Mouse (Mus musculus) forebrain, embryonic 11.5 days (tissue): Measurements from ENCODE around the gene Vipr2. TPM values are rescaled to one million over a fixed set of nuclear protein-coding genes. Genes with fewer than 3 reads are reported as not detected.

Experiments
- ATAC-seq: fragments of 200-750 bp; cut with Nextera tagmentation; replicated peaks from 2 replicates; pipeline ENCODE4 v1.8.0; 2017; ENCODE audit warnings: moderate TSS enrichment; ENCODE audit not compliant: low FRiP score
- DNase-seq: peaks from one replicate; pipeline ENCODE4 v3.0.0-alpha.2; 2017; ENCODE audit warnings: low spot score
- H3K27ac ChIP-seq: fragments of 300-500 bp; sonication (generic); 2 replicates; pipeline ENCODE4 v1.5.1; 2014; ENCODE audit warnings: low read depth, low read length
- H3K27me3 ChIP-seq: fragments of 300-500 bp; sonication (generic); 2 replicates; pipeline ENCODE4 v1.6.1; 2014; ENCODE audit warnings: mild to moderate bottlenecking, low read length, mixed read lengths; ENCODE audit not compliant: control insufficient read depth, insufficient read depth
- H3K36me3 ChIP-seq: fragments of 300-500 bp; sonication (generic); 2 replicates; pipeline ENCODE4 v1.6.1; 2014; ENCODE audit warnings: mild to moderate bottlenecking, low read length, moderate library complexity, mixed read lengths; ENCODE audit not compliant: control insufficient read depth, insufficient read depth
- H3K4me1 ChIP-seq: fragments of 300-500 bp; sonication (generic); replicated peaks from 2 replicates; pipeline ENCODE4 v1.6.1; 2014; ENCODE audit warnings: low read length, mixed read lengths; ENCODE audit not compliant: control insufficient read depth, insufficient read depth
- H3K4me2 ChIP-seq: fragments of 300-500 bp; sonication (generic); 2 replicates; pipeline ENCODE4 v1.6.1; 2014; ENCODE audit warnings: low read depth, mild to moderate bottlenecking, low read length, moderate library complexity, mixed read lengths; ENCODE audit not compliant: severe bottlenecking
- H3K4me3 ChIP-seq: fragments of 300-500 bp; sonication (generic); 2 replicates; pipeline ENCODE4 v1.5.1; 2014; ENCODE audit warnings: low read depth, low read length
- H3K9ac ChIP-seq: fragments of 300-500 bp; sonication (generic); 2 replicates; pipeline ENCODE4 v1.6.1; 2014; ENCODE audit warnings: low read length
- H3K9me3 ChIP-seq: fragments of 300-500 bp; sonication (generic); 2 replicates; pipeline ENCODE4 v1.6.1; 2016; ENCODE audit warnings: low read length, mixed read lengths; ENCODE audit not compliant: control insufficient read depth
- WGBS: fragments of 180-500 bp; shearing (Covaris S2); extraction: QIAGEN DNeasy Blood & Tissue Kit; methylation state at CpG from one replicate; pipeline ENCODE4 v1.1.7; 2014; 5-methylcytosine and 5-hydroxymethylcytosine counted together
- polyA plus RNA-seq: library from polyadenylated mRNA; unstranded; fragments of >200 nt; fragmentation: Nextera tagmentation; extraction: Ambion mirVana; gene quantifications from 2 replicates; pipeline ENCODE4 v1.2.1, GENCODE M21; 2014

The Vipr2 gene
- polyA plus RNA-seq, 1 experiment from 2014 or later, result 4.1 TPM

GRCm38 (mm10) chr12:116086951-116087600 lies 9.6 kb downstream of the Vipr2 start:
- Histone ChIP-seq H3K36me3 (no peaks in the 10 kb centered on the region), H3K27ac (no peak overlapping the region), H3K9me3 (no peaks in the 10 kb centered on the region), H3K4me2 (no peak overlapping the region), H3K9ac (no peak overlapping the region), H3K4me1 (no peaks in the 10 kb centered on the region), H3K4me3 (no peak overlapping the region), H3K27me3 (no peaks in the 10 kb centered on the region)
- 90% methylated on average over 5 of the region's 5 CpGs for WGBS
- ATAC-seq (no peak), DNase-seq (no peak)

DNA sequence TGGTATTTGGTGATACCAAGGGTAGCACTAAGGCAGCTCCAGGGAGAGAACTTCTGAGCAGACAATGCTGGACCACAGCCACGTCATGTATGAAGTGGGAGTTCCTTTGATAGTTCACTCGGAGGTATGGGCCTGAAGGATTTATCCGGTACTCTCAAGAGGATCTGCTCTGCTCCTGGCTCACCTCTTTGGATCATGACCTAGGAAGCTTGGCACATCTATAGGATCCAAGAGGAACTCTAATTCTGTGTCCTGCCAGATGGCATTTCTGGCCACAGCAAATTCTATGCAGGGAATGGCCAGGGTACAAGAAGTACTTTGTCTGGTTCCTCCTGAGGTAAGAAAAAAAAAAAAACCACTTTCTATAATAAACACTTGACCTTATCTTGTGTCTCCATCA lies 12.3 kb downstream of the Vipr2 start:
- H3K36me3 ChIP-seq, result no peaks in the 10 kb centered on the region
- no peak overlapping the region for H3K4me2 ChIP-seq
- no peak overlapping the region for H3K9ac ChIP-seq
- no peaks in the 10 kb centered on the region for H3K4me1 ChIP-seq
- DNase-seq, result no peak
- no peaks in the 10 kb centered on the region for H3K27me3 ChIP-seq
- H3K9me3 ChIP-seq, result no peaks in the 10 kb centered on the region
- no peak overlapping the region for H3K4me3 ChIP-seq
- ATAC-seq, result no peak
- H3K27ac ChIP-seq, result no peak overlapping the region
- 95% methylated on average over 3 of the region's 3 CpGs for WGBS

DNA sequence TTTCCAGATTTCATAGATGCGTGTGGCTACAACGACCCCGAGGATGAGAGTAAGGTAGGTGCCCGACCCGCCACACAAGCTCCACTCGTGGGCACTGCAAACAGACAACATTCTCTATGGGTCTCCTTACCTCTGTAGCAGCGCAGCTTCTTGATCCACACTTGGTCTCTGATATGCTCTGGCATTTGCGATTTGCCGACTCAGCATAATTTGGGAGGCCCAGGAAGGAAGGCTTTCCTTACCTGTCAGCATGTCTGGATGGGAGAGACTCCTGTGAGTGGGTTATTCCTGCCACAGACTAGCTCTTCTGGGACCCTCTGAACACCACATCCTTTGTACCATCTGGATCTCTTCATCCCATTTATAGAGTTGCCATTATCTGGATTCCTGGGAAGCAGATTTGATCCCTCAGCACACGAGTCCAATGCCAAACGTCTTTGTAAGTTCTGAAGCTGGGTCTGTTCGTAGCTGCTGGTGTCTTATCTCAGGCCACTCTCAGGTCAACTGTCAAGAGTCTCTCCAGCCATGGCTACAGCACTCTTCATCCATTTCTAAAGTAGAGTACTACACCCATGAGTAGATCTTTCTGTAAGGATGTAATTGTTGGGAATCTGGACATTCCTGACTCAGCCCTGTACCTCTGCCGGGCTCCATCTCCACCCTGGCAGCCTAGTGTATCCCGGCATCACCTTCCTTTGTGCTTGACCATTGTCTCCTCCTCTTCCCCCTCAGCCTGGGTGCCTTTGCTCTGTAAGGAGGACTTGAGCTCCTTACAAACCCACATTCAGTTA lies 17.4 kb downstream of the Vipr2 start:
- Histone ChIP-seq H3K4me3 (no peak overlapping the region), H3K4me2 (no peak overlapping the region), H3K4me1 (no peaks in the 10 kb centered on the region), H3K36me3 (no peaks in the 10 kb centered on the region), H3K9me3 (no peaks in the 10 kb centered on the region), H3K27me3 (no peaks in the 10 kb centered on the region), H3K27ac (no peak overlapping the region), H3K9ac (no peak overlapping the region)
- DNase-seq, result no peak
- no peak for ATAC-seq
- WGBS, result 90% methylated on average over 14 of the region's 14 CpGs

DNA sequence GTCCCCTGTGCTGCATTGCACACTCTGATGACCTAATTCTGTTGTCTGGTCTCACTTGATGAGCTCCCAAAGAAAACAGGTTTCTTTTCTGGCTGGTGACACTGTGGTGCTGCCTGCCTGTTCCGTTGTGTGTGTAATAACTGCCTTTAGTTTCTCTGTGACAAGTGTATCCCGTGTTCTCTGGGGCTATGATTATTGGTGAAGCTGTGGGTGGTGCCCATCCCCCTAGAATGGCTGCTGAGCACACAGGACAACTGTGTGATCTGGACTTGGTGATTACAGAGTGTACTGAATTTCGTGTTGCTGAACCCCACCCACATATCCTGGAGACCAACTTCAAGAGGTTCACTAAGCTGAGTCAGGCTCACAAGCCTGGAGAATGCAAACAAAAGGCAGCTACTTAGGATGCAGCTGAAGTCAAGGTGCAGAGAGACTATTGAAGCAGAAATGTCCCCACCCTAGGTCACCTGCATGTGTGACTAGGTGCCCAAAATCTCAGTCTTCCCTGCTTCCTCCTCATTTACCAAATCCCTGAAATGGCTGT lies 18.9 kb downstream of the Vipr2 start:
- no peaks in the 10 kb centered on the region for H3K36me3 ChIP-seq
- H3K27ac ChIP-seq, result no peak overlapping the region
- H3K27me3 ChIP-seq, result no peaks in the 10 kb centered on the region
- ATAC-seq, result no peak
- DNase-seq, result no peak
- H3K9me3 ChIP-seq, result no peaks in the 10 kb centered on the region
- 72% methylated on average over 3 of the region's 3 CpGs for WGBS
- H3K4me1 ChIP-seq, result no peaks in the 10 kb centered on the region
- no peak overlapping the region for H3K9ac ChIP-seq
- no peak overlapping the region for H3K4me2 ChIP-seq
- H3K4me3 ChIP-seq, result no peak overlapping the region

GRCm38 (mm10) chr12:116097166-116097565 lies 19.6 kb downstream of the Vipr2 start:
- Histone ChIP-seq H3K27ac (no peak overlapping the region), H3K4me1 (no peaks in the 10 kb centered on the region), H3K36me3 (no peaks in the 10 kb centered on the region), H3K4me2 (no peak overlapping the region), H3K9me3 (no peaks in the 10 kb centered on the region), H3K4me3 (no peak overlapping the region), H3K9ac (no peak overlapping the region), H3K27me3 (no peaks in the 10 kb centered on the region)
- 93% methylated on average over 8 of the region's 8 CpGs for WGBS
- DNase-seq (no peak), ATAC-seq (no peak)

DNA sequence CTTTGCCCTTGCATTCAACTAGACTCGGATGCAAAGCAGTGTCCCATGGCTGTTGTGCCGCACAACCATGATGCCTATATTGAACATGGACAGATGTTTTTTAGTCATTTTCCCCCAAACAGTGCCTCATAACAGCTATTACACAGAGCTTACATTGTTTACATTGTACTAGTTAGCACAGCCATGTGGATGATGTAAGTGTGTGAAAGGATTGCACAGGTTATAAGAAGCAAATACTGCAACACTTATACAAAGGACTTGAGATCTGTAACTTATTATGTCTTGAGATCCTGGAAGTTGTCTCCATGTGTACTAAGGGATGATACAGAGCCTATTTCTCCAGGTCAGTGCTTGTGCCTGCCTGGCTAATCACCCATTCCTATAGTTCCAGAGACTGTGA lies 24.4 kb downstream of the Vipr2 start:
- H3K9ac ChIP-seq, result no peak overlapping the region
- H3K4me2 ChIP-seq, result no peak overlapping the region
- ATAC-seq (no peak), DNase-seq (no peak)
- H3K9me3 ChIP-seq, result no peaks in the 10 kb centered on the region
- H3K36me3 ChIP-seq, result no peaks in the 10 kb centered on the region
- no peak overlapping the region for H3K4me3 ChIP-seq
- WGBS, result 87% methylated on average over 2 of the region's 2 CpGs
- H3K4me1 ChIP-seq, result no peaks in the 10 kb centered on the region
- H3K27me3 ChIP-seq, result no peaks in the 10 kb centered on the region
- no peak overlapping the region for H3K27ac ChIP-seq

- no peak for ATAC-seq
- 78% methylated on average over 9 of the region's 9 CpGs for WGBS
- no peaks in the 10 kb centered on the region for H3K27me3 ChIP-seq
- H3K4me3 ChIP-seq, result no peak overlapping the region
- DNase-seq, result no peak
- H3K4me1 ChIP-seq, result no peaks in the 10 kb centered on the region
- no peak overlapping the region for H3K9ac ChIP-seq
- no peak overlapping the region for H3K27ac ChIP-seq
- H3K4me2 ChIP-seq, result no peak overlapping the region
- H3K9me3 ChIP-seq, result no peaks in the 10 kb centered on the region
- H3K36me3 ChIP-seq, result no peaks in the 10 kb centered on the region
Observed at GRCm38 (mm10) chr12:116109451-116110353, 32.2 kb downstream of the Vipr2 start.

GRCm38 (mm10) chr12:116111007-116111694 lies 33.6 kb downstream of the Vipr2 start:
- ATAC-seq (no peak), DNase-seq (no peak)
- WGBS, result 84% methylated on average over 7 of the region's 7 CpGs
- Histone ChIP-seq H3K36me3 (no peaks in the 10 kb centered on the region), H3K9me3 (no peaks in the 10 kb centered on the region), H3K27ac (no peak overlapping the region), H3K27me3 (no peaks in the 10 kb centered on the region), H3K4me2 (no peak overlapping the region), H3K4me3 (no peak overlapping the region), H3K4me1 (no peaks in the 10 kb centered on the region), H3K9ac (no peak overlapping the region)
